Mouse (Mus musculus): Measurements from ENCODE around the gene Cep85l. TPM values are rescaled to one million over a fixed set of nuclear protein-coding genes. Genes with fewer than 3 reads are reported as not detected.

The Cep85l gene
- total and polyA plus RNA-seq, 3 experiments, result 4.3 to 5.7 (median 5.0) TPM

DNA sequence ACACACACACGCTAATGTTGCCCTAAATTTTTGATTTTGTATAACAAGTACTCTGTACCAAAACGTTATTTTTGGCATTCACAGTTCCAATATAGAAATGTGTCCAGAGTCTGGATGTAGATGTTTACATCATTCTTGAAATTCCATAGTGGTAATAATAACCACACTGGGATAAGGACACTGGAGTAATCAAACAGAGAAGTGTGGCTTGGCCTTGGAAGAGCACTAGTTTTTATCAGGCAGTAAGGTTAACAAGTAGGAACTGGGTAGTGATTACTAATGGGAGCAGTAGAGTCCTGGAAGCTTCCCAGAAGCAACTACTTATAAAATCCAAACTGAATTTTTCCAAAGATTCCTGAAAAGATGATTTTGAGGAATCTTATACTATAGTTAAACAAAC, 31.1 kb upstream of the Cep85l start:
- no peak for TF ChIP-seq CHD1 (IDR thresholded peaks at IDR 0.05; ENCODE audit: low read depth, low read length)
- TF ChIP-seq GABPA (IDR thresholded peaks at IDR 0.05; ENCODE audit: insufficient replicate concordance, low read depth, low read length), result no peak
- no peak for TF ChIP-seq TCF12 (IDR thresholded peaks at IDR 0.05; ENCODE audit: low read depth, low read length)
- no peak for TF ChIP-seq NRF1 (IDR thresholded peaks at IDR 0.05; ENCODE audit: low read depth, low read length)
- TF ChIP-seq SIN3A (IDR thresholded peaks at IDR 0.05; ENCODE audit: low read length), result no peak
- no peak for TF ChIP-seq RAD21 (IDR thresholded peaks at IDR 0.05; ENCODE audit: low read depth, low read length)
- TF ChIP-seq NELFE (IDR thresholded peaks at IDR 0.05; ENCODE audit: low read depth, low read length), result no peak
- no peak for TF ChIP-seq EP300 (IDR thresholded peaks at IDR 0.05; ENCODE audit: low read length)
- TF ChIP-seq JUN (IDR thresholded peaks at IDR 0.05; ENCODE audit: insufficient read depth, low read depth, low read length), result no peak
- TF ChIP-seq ZC3H11A (IDR thresholded peaks at IDR 0.05; ENCODE audit: low read depth, low read length), result no peak
- no peak for TF ChIP-seq MYC (IDR thresholded peaks at IDR 0.05; ENCODE audit: low read depth, low read length)
- no peak for TF ChIP-seq HCFC1 (IDR thresholded peaks at IDR 0.05; ENCODE audit: low read depth, low read length)
- Histone ChIP-seq H3K27me3 (replicated peaks) (no peaks in the 10 kb centered on the region), H3K79me2 (replicated peaks; ENCODE audit: control insufficient read depth, extremely low read depth, insufficient read depth, poor library complexity, severe bottlenecking) (no peaks in the 10 kb centered on the region), H3K4me1 (ENCODE audit: control insufficient read depth in 1 of 2, insufficient read depth in 2 of 2) (peaks cover 4 to 24% of the 10 kb centered on the region in 2 experiments; a peak in 2 of 4 replicates), H3K27ac (ENCODE audit: insufficient read depth, low read depth) (no peak overlapping the region), H3K36me3 (replicated peaks in 1 of 2; ENCODE audit: control insufficient read depth in 1 of 2, insufficient read depth in 1 of 2, low read length in 1 of 2) (no peaks in the 10 kb centered on the region), H3K4me3 (replicated peaks in 1 of 3; ENCODE audit: low read depth in 2 of 3, low read length in 2 of 3, poor library complexity in 1 of 3) (no peak overlapping the region), H3K9ac (ENCODE audit: insufficient read depth, low read depth) (no peak overlapping the region), H3K9me3 (replicated peaks; ENCODE audit: low read length) (no peaks in the 10 kb centered on the region), H3K4me2 (ENCODE audit: insufficient read depth, low read depth, poor library complexity, severe bottlenecking) (no peak overlapping the region)
- in situ Hi-C loops (cut with MboI; ENCODE audit: low pct_ligation_motif_present, low pct_unique_long_range_greater_than_20kb, low sequenced_read_pairs), result no loop called here
- DNase-seq (ENCODE audit: extremely low read depth), result no peak
- dilution Hi-C loops (cut with MboI; ENCODE audit: extremely low pct_ligation_motif_present, extremely low pct_unique_long_range_greater_than_20kb, low sequenced_read_pairs), result no loop called here

DNA sequence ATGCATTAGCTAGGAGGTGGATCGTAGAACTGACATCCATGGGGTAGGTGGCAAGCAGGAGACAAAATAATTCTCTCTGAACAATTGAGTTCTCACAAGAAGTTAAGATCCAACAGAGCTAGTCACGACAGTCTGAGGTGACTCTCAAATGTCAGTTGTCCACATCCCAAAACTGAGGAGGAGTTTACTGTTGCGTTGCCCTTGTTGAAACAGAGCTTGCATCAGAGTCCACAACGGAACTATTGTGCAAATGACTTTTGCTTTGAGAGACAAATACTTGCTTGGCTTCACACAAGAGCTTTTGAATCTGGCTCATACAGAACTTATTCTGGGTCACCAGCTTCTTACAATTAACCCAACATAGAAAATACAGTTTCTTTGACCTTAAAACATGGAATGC, 27.7 kb upstream of the Cep85l start:
- no peak for DNase-seq (ENCODE audit: extremely low read depth)
- H3K4me2 ChIP-seq (ENCODE audit: insufficient read depth, low read depth, poor library complexity, severe bottlenecking), result no peak overlapping the region
- dilution Hi-C loops (cut with MboI; ENCODE audit: extremely low pct_ligation_motif_present, extremely low pct_unique_long_range_greater_than_20kb, low sequenced_read_pairs), result no loop called here
- no peaks in the 10 kb centered on the region for H3K9me3 ChIP-seq (replicated peaks; ENCODE audit: low read length)
- in situ Hi-C loops (cut with MboI; ENCODE audit: low pct_ligation_motif_present, low pct_unique_long_range_greater_than_20kb, low sequenced_read_pairs), result no loop called here
- no peak overlapping the region for H3K9ac ChIP-seq (ENCODE audit: insufficient read depth, low read depth)
- no peak overlapping the region for H3K27ac ChIP-seq (ENCODE audit: insufficient read depth, low read depth)
- H3K4me1 ChIP-seq (ENCODE audit: control insufficient read depth in 1 of 2, insufficient read depth in 2 of 2), result peaks cover 4 to 7% of the 10 kb centered on the region in 2 experiments; a peak in 3 of 4 replicates
- no peak overlapping the region for H3K4me3 ChIP-seq (replicated peaks in 1 of 3; ENCODE audit: low read depth in 2 of 3, low read length in 2 of 3, poor library complexity in 1 of 3)
- H3K36me3 ChIP-seq (replicated peaks in 1 of 2; ENCODE audit: control insufficient read depth in 1 of 2, insufficient read depth in 1 of 2, low read length in 1 of 2), result no peaks in the 10 kb centered on the region
- H3K79me2 ChIP-seq (replicated peaks; ENCODE audit: control insufficient read depth, extremely low read depth, insufficient read depth, poor library complexity, severe bottlenecking), result no peaks in the 10 kb centered on the region
- H3K27me3 ChIP-seq (replicated peaks), result no peaks in the 10 kb centered on the region
- TF ChIP-seq USF2 (conservative IDR thresholded peaks at IDR 0.05; ENCODE audit: low read depth, low read length) (no peak), RCOR1 (conservative IDR thresholded peaks at IDR 0.05; ENCODE audit: low read depth, low read length) (no peak), KAT2A (IDR thresholded peaks at IDR 0.05; ENCODE audit: insufficient replicate concordance, low read length) (no peak), MXI1 (IDR thresholded peaks at IDR 0.05; ENCODE audit: low read depth, low read length) (no peak), JUN (IDR thresholded peaks at IDR 0.05; ENCODE audit: insufficient read depth, low read depth, low read length) (no peak), NRF1 (IDR thresholded peaks at IDR 0.05; ENCODE audit: low read depth, low read length) (no peak), TCF12 (IDR thresholded peaks at IDR 0.05; ENCODE audit: low read depth, low read length) (no peak), HCFC1 (IDR thresholded peaks at IDR 0.05; ENCODE audit: low read depth, low read length) (no peak), MEF2A (IDR thresholded peaks at IDR 0.05; ENCODE audit: borderline replicate concordance, low read depth, low read length) (no peak), RAD21 (IDR thresholded peaks at IDR 0.05; ENCODE audit: low read depth, low read length) (no peak), MAX (IDR thresholded peaks at IDR 0.05; ENCODE audit: low read length) (no peak)

Data from CH12.LX (cell line).